Mouse (Mus musculus) ES-Bruce4 (cell line): ENCODE measurements around the gene Lag3.

Experiments used
- CTCF ChIP-seq: IDR thresholded peaks from one replicate; pipeline ENCODE4 v1.8.1; 2011; ENCODE audit warnings: low read depth, low read length
- POLR2A ChIP-seq: IDR thresholded peaks from one replicate; pipeline ENCODE4 v1.8.1; 2011; ENCODE audit warnings: low read length; ENCODE audit not compliant: insufficient read depth

DNA sequence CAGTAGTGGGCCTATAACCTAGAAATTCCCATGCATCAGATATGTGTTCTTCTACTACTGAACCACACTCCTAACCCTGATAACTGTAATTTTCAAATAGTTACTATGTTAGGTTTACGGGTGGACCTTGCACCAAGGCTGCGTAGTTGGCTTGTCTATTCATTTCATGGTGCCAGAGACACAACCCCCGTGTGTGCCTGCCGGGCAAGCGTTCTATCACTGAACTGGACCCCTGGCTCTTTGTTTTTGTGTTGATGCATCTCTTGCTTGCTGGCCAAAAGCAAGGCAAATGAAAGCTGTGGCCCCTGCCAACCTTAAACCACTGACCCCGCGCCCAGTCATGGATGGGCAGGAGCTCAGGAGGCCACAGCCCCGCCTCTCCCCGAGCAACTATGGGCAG, 29.7 kb downstream of the Lag3 start:
- TF ChIP-seq POLR2A (no peak), CTCF (no peak)
